Mouse (Mus musculus) kidney, adult 18-20 months (tissue): Measurements from ENCODE around the gene Rab1a.

Source experiments
- DNase-seq: peaks from one replicate; pipeline ENCODE4 v3.0.0; 2021

The Rab1a gene

DNA sequence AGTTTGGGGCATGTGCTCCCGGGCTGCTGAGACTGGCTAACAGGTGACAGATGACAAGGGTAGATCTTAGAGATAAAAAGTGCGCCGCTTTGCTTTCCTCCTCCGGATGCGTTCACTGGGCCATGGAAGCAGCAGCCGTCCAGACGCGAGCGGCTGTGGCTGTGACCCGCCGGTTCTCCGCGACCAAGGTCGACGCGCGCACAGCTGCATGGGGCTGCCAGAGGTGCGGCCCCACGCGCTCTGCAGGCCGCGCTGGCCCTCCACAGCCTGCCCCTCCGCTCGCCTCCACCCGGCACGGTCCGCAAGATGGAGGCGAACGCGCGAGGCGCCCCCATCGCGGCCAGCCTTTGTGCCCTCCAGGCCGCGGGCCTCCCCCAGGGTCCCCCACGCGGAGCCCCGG lies 47.6 kb downstream of the Rab1a start:
- no peak for DNase-seq

GRCm38 (mm10) chr11:20249296-20250110 lies 48.3 kb downstream of the Rab1a start, which contains the start of gene Cep68:
Cep68 (minus strand) TSS chr11:20249429.
- peak; percentile 95 for DNase-seq

DNA sequence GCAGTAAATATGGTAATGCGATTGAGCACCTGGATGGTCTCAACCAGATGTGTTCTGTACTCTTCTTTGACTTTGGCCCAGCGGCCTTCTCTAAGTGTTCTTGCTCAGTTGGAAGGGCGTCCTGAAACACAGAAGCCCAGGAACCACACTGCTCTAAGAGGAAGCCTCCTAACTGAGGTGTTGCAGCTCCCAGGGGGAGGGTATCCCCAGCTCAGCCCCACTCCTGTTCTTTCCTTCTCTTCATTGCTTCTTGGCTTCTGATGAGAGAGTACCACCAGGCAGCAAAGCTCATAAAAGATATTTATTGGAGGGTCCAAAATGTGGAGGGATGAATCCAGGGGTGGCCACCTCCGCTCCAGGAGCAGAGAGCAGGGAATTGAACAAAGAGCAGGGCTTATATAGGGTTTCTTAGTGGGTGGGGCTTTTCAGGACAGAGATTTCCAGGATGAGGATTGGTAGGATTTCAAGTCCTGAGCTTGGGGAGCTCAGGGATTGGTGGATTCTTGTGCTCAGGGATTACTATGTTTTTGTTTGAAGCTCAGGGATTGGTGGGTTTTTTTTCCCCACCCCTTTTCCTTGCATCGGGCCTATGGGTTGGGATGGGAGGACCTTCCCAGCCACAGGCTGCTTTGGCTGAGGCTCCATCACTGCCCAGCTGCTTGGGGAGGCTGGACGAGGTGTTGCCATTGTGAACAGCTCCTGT lies 49.4 kb downstream of the Rab1a start:
- no peak for DNase-seq

- no peak for DNase-seq
Observed at GRCm38 (mm10) chr11:20253088-20253487, 51.9 kb downstream of the Rab1a start.

- no peak for DNase-seq
Observed at GRCm38 (mm10) chr11:20254791-20255190, 53.6 kb downstream of the Rab1a start.

- no peak for DNase-seq
Observed at GRCm38 (mm10) chr11:20262628-20263380, 61.6 kb downstream of the Rab1a start.

DNA sequence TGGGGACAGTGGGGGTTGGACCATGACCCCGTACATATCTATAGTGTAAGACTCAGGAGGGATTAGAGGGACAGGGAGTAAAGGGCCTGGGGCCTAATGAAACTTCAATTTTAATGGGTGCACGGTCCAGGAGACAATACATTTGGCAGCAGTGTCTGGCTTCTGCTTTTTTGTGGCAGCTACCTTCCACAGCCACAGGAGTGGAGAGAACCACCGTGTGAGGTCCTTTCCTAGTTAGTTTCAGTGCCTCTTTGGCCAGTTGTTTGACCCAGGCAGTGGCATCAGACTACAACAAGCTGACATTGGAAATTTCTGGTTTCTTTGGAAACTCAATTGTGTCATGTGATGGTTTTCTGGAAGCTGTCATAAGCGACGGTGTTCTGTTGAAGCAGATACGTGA lies 68.7 kb downstream of the Rab1a start:
- DNase-seq, result no peak

- no peak for DNase-seq
Observed at GRCm38 (mm10) chr11:20275974-20276373, 74.7 kb downstream of the Rab1a start.
